Mouse (Mus musculus): ENCODE results near the gene Krtap5-2. TPM values are rescaled to one million over a fixed set of nuclear protein-coding genes. Genes with fewer than 3 reads are reported as not detected.
"Not testable (repeated sequence)": the region's sequence is repeated elsewhere in the genome, so short reads cannot be mapped to it uniquely, and the experiment has no call there.

Krtap5-2 gene
- not detected in 2 replicates for polyA plus RNA-seq (2012; rRNA removed)

GRCm38 (mm10) chr7:142175905-142176304 lies at the start of gene Krtap5-2:
Krtap5-2 (minus strand) TSS chr7:142176005.
- not testable (repeated sequence) for H3K4me3 ChIP-seq (ENCODE audit: control insufficient read depth, insufficient read depth, low read length); H3K27me3 ChIP-seq (ENCODE audit: control insufficient read depth, insufficient read depth, low read length); H3K27ac ChIP-seq (ENCODE audit: control insufficient read depth, insufficient read depth, low read length); DNase-seq; H3K4me1 ChIP-seq (replicated peaks; ENCODE audit: control insufficient read depth, insufficient read depth, low read length); H3K36me3 ChIP-seq (ENCODE audit: control insufficient read depth, insufficient read depth, low read length)

GRCm38 (mm10) chr7:142224518-142224917 lies 48.7 kb upstream of the Krtap5-2 start:
- DNase-seq, result no peak
- WGBS, result 65% methylated on average over 2 of the region's 2 CpGs

GRCm38 (mm10) chr7:142212136-142212535 lies 36.3 kb upstream of the Krtap5-2 start:
- H3K4me1 ChIP-seq (replicated peaks; ENCODE audit: control insufficient read depth, insufficient read depth, low read length); H3K4me3 ChIP-seq (ENCODE audit: control insufficient read depth, insufficient read depth, low read length); H3K27me3 ChIP-seq (ENCODE audit: control insufficient read depth, insufficient read depth, low read length): not testable (repeated sequence)

More at GRCm38 (mm10) chr7:142224518-142224917, 48.7 kb upstream of the Krtap5-2 start:
- no peak for TF ChIP-seq CTCF (IDR thresholded peaks at IDR 0.05; ENCODE audit: borderline replicate concordance, control insufficient read depth, extremely low read depth, insufficient read depth, low read length, poor library complexity)
- no peak for TF ChIP-seq POLR2A (IDR thresholded peaks at IDR 0.05; ENCODE audit: control insufficient read depth, extremely low read depth, insufficient read depth, low read length, poor library complexity)
- Histone ChIP-seq H3K4me1 (replicated peaks; ENCODE audit: control insufficient read depth, insufficient read depth, low read length) (no peaks in the 10 kb centered on the region), H3K4me3 (ENCODE audit: control insufficient read depth, insufficient read depth, low read length) (no peak overlapping the region), H3K36me3 (ENCODE audit: control insufficient read depth, insufficient read depth, low read length) (no peaks in the 10 kb centered on the region), H3K27me3 (ENCODE audit: control insufficient read depth, insufficient read depth, low read length) (no peaks in the 10 kb centered on the region), H3K27ac (ENCODE audit: control insufficient read depth, insufficient read depth, low read length) (no peak overlapping the region)

GRCm38 (mm10) chr7:142211559-142211958 lies 35.8 kb upstream of the Krtap5-2 start, which contains the start of gene Gm7579:
Gm7579 (plus strand) TSS chr7:142211859.
- Histone ChIP-seq H3K27ac (ENCODE audit: control insufficient read depth, insufficient read depth, low read length) (no peak within 1 kb of the TSS), H3K27me3 (ENCODE audit: control insufficient read depth, insufficient read depth, low read length) (no peaks in the 10 kb centered on the region), H3K4me3 (ENCODE audit: control insufficient read depth, insufficient read depth, low read length) (no peak within 1 kb of the TSS), H3K36me3 (ENCODE audit: control insufficient read depth, insufficient read depth, low read length) (no peaks in the 10 kb centered on the region), H3K4me1 (replicated peaks; ENCODE audit: control insufficient read depth, insufficient read depth, low read length) (no peaks in the 10 kb centered on the region)
- DNase-seq, result no peak
- 39% methylated on average over 1 of the region's 1 CpGs for WGBS
- TF ChIP-seq POLR2A (IDR thresholded peaks at IDR 0.05; ENCODE audit: control insufficient read depth, extremely low read depth, insufficient read depth, low read length, poor library complexity) (no peak), CTCF (IDR thresholded peaks at IDR 0.05; ENCODE audit: borderline replicate concordance, control insufficient read depth, extremely low read depth, insufficient read depth, low read length, poor library complexity) (no peak)

More at GRCm38 (mm10) chr7:142212136-142212535, 36.3 kb upstream of the Krtap5-2 start:
- not testable (repeated sequence) for H3K36me3 ChIP-seq (ENCODE audit: control insufficient read depth, insufficient read depth, low read length); DNase-seq; H3K27ac ChIP-seq (ENCODE audit: control insufficient read depth, insufficient read depth, low read length)
- 85% methylated on average over 1 of the region's 1 CpGs for WGBS

GRCm38 (mm10) chr7:142206891-142207290 lies 31.1 kb upstream of the Krtap5-2 start:
- H3K27ac ChIP-seq (ENCODE audit: control insufficient read depth, insufficient read depth, low read length); H3K4me1 ChIP-seq (replicated peaks; ENCODE audit: control insufficient read depth, insufficient read depth, low read length); H3K4me3 ChIP-seq (ENCODE audit: control insufficient read depth, insufficient read depth, low read length); H3K27me3 ChIP-seq (ENCODE audit: control insufficient read depth, insufficient read depth, low read length); DNase-seq; H3K36me3 ChIP-seq (ENCODE audit: control insufficient read depth, insufficient read depth, low read length): not testable (repeated sequence)
- WGBS, result 93% methylated on average over 5 of the region's 5 CpGs

GRCm38 (mm10) chr7:142205488-142205887 lies 29.7 kb upstream of the Krtap5-2 start:
- no peak overlapping the region for H3K27ac ChIP-seq (ENCODE audit: control insufficient read depth, insufficient read depth, low read length)
- no peaks in the 10 kb centered on the region for H3K4me1 ChIP-seq (replicated peaks; ENCODE audit: control insufficient read depth, insufficient read depth, low read length)
- no peak overlapping the region for H3K4me3 ChIP-seq (ENCODE audit: control insufficient read depth, insufficient read depth, low read length)
- TF ChIP-seq POLR2A (IDR thresholded peaks at IDR 0.05; ENCODE audit: control insufficient read depth, extremely low read depth, insufficient read depth, low read length, poor library complexity), result no peak
- no peak for TF ChIP-seq CTCF (IDR thresholded peaks at IDR 0.05; ENCODE audit: borderline replicate concordance, control insufficient read depth, extremely low read depth, insufficient read depth, low read length, poor library complexity)
- no peaks in the 10 kb centered on the region for H3K27me3 ChIP-seq (ENCODE audit: control insufficient read depth, insufficient read depth, low read length)
- H3K36me3 ChIP-seq (ENCODE audit: control insufficient read depth, insufficient read depth, low read length), result no peaks in the 10 kb centered on the region
- DNase-seq, result no peak

GRCm38 (mm10) chr7:142201064-142201463 lies 25.3 kb upstream of the Krtap5-2 start, which contains the start of gene Krtap5-3:
Krtap5-3 (plus strand) TSS chr7:142201364.
- no peak for DNase-seq
- 77% methylated on average over 1 of the region's 1 CpGs for WGBS
- no peaks in the 10 kb centered on the region for H3K36me3 ChIP-seq (ENCODE audit: control insufficient read depth, insufficient read depth, low read length)
- no peaks in the 10 kb centered on the region for H3K4me1 ChIP-seq (replicated peaks; ENCODE audit: control insufficient read depth, insufficient read depth, low read length)
- no peak within 1 kb of the TSS for H3K4me3 ChIP-seq (ENCODE audit: control insufficient read depth, insufficient read depth, low read length)
- H3K27me3 ChIP-seq (ENCODE audit: control insufficient read depth, insufficient read depth, low read length), result no peaks in the 10 kb centered on the region
- H3K27ac ChIP-seq (ENCODE audit: control insufficient read depth, insufficient read depth, low read length), result no peak within 1 kb of the TSS
- TF ChIP-seq CTCF (IDR thresholded peaks at IDR 0.05; ENCODE audit: borderline replicate concordance, control insufficient read depth, extremely low read depth, insufficient read depth, low read length, poor library complexity) (no peak), POLR2A (IDR thresholded peaks at IDR 0.05; ENCODE audit: control insufficient read depth, extremely low read depth, insufficient read depth, low read length, poor library complexity) (no peak)

All from thymus, adult 2 months (tissue).